Mouse (Mus musculus) spleen, postnatal 10 days (tissue): ENCODE results near the gene Slc35e2.
"Not testable (repeated sequence)": the region's sequence is repeated elsewhere in the genome, so short reads cannot be mapped to it uniquely, and the experiment has no call there.

ENCODE experiments used
- DNase-seq, 2 experiments: peaks; one replicate each; pipeline ENCODE4 v3.0.0; 2021 to 2022; ENCODE audit warnings: low spot score in 2 of 2

The Slc35e2 gene

DNA sequence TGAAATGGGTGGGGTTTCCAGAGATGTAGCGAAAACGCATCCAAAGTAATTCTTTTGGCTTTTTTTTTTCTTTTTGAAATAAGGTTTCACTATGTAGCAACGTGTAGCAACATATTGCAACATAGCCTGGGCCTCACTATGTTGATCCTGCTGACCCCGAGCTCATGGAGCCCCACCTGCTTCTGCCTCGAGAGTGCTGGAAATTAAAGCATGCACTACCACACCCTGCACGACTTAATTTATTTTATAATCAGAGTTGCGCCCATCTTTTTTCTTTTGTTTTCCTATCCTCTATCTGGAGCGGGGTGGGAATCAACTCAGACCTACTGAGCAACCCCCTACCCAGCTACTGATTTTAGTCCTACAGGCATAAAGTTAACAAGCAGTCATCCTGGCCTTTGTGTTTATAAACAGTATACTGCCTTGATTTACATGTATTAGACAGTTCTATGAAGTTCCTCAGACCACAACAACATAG is 68.4 kb downstream of the Slc35e2 start:
- DNase-seq: no peak

DNA sequence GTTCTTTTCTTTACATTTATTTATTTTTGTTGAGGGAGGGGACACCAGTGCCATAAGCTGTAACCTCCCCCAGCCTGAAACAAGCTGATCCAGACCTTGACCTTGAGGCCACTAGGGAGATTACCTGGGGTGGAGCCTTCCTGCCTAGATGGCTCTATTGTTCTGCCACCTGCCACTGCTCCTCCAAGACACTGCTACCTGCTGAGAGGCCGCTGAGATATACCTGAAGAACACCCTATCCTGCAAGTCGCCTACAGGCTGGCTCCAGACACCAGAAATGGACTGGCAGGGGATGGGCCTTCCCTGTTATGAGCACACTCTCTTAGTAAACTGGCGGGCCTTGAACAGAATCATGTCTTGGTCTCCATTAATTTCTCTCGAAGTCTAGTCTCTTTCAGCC is 69.0 kb downstream of the Slc35e2 start:
- DNase-seq: not testable (repeated sequence)

DNA sequence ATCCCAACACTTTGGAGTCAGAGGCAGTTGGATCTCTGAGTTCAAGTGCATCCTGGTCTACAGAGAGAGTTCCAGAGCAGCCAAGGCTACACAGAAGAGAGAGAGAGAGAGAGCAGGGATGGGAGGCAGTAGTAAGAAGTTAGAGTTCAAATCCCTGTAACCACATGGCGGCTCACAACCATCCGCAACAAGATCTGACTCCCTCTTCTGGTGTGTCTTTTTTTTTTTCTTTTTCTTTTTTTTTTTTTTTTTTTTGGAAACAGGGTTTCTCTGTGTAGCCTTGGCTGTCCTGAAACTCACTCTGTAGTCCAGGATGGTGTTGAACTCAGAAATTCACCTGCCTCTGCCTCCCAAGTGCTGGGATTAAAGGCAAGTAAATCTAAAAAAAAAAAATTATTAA is 70.9 kb downstream of the Slc35e2 start:
- no peak for DNase-seq
